Mouse (Mus musculus): Measurements from ENCODE around the gene Sumf1.

Gene Sumf1

DNA sequence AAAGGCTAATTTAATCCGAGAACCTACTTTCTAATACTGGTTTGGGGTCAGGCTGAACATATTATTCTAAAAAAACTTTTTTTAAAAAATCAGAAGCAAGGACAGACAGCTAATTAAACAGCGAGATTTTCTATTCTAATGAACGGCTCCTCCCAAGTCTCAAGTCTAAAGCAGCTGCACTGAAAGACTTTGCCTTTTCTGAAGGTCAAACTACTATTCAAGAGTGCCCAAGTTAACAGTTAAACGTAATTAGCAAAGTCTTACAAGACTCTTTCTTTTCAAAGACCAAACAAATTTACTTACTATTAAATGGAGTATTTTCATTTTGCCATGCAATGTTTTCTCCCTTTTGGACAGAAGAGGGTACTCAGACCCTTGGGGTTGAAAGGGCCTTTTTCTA lies 20.8 kb upstream of the Sumf1 start:
- no peak for DNase-seq

DNA sequence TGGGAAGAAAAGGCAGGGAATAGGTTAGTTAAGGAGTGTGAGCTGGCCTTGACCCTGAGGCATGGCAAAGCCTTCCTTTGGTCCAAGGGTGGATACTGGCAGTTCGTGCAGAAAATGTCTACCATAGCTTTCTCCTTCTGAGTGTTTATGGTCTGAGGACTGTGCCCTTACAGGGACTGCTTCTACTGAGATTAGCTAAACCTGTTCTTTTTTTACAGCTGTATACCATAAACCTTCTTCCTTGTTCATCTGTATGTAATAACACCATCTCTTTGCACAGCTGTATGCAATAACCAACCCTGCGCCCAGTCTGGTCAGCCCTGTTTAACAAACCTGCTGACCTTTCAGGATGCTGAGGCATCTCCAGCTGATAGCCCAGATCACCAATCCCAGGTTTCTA lies 18.9 kb upstream of the Sumf1 start:
- DNase-seq = no peak

DNA sequence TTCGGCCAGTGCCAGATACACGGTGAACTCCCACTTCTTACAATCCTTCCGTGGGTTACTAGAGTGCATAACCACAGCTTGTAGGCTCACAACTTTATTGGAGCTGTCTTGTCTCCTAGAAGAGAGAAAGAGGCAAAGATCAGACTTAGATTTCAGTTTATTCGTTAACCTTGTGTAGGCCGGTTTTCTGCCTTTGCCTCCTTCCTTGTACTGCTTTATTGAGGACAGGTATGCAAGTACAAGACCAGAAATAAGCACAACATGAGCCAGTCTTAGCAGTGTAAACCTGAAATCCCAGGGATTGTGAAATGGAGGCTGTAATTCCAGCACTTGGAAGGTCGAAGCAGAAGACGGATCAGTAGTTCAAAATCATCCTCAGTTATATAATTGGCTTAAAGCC lies 12.9 kb upstream of the Sumf1 start:
- DNase-seq = no peak

DNA sequence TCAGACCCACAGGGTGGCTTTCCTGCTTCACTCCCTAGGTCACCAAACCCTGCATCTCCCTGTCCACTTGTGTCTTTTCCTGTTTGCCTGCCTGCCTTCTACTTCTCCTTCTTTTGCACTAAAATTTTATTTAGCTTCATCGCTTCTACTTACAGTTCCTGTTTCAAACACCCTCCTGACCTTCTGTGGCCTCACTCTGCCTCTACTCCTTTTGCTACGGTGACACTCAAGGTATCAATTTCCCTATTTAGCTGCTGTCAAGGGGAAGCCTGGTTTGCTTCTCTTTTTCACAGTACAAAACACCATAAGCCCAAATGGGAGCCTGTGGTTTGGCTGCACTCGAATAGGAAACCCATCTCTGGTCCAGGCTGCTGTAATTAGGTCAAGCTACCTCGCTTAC lies 11.7 kb upstream of the Sumf1 start:
- DNase-seq = no peak

DNA sequence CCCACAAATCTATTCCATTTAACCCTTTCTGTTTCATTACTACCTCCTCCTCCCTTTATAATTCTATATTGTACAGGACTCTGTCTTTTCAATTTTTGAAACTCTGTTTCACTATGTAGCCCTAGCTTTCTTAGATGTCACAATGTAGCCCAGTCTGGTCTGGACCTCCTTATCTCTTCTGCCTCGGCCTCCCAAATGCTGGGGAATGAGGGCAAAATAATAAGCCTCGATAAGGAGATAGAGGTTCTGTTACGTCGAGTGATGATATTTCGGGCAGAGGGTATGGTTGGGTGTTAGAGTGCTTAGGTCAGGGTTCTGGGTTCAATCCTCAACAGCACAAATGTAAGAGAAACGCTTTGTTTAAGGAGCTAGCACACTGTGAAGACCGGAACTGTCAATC lies 11.3 kb upstream of the Sumf1 start:
- DNase-seq = no peak

DNA sequence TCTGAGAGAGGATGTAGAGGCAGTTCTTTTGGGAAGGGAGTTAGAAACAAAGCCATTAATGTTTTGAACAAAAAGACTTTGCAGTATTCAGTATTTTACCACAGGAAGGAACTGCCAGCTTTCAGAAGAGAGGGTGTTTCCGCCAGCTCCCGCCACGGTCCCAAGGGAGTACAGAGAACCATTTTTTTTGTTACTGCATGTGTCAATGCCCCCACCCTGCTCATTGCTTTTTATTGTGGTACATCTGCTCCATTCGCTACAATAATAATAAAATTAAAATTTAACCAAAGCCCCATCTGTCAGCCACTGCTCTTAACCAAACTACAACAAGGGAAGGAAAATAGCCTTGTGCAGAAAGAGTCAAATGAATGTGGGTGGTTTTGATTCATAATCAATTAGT lies 7.2 kb upstream of the Sumf1 start:
- no peak for DNase-seq

DNA sequence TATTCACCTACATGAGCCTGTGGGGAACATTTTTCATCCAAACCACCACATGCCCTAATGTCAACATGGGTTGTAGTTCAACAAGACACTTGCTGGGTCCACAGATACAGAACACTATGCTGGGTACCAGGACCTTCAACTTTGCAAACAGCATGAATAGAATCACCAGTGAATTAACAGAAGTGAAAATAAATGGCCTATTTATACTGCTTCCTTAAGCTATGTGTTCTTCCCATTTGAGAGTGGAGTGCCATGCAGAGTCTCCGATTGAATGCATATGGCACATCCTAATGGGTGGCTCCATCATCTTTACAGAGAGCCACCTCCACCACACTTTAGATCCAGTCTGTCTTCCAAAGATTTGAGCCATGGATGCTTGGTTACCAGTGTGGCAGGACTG lies 5.3 kb upstream of the Sumf1 start:
- DNase-seq = no peak

DNA sequence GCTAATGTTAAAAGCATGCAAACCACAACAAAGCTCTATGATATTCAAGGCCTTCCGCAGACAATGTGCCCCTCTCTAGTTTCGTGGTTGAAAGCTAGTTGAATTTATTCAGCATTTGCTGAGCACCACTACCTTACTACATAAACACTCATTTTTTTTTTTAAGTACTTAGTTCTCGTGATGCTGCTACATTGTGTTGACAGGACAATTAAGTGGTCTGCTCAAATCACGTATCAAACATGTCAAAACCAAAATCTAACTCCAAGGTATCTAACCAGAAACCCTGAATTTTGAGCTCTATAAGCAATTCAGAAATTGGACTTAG lies 265 bp upstream of the Sumf1 start:
- no peak for DNase-seq

DNA sequence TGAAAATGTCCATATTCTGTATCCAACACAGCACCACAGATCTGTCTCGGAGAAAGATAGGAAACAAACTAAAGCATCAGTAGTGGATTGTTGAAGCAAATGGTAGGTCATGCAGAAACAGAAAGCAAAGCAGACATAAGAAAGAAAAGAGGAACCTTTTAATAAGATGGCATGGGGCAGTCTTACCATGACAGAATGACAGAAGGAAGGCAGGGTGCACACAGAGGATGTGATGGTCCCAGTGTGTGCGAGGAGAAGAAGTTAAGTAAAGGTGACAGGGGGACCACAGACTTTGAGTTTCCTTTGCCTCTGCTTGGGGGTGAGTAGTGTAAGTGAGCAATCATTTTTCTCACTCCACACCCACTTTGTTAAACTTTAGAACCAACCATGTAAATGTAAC lies 6.3 kb downstream of the Sumf1 start:
- no peak for DNase-seq

DNA sequence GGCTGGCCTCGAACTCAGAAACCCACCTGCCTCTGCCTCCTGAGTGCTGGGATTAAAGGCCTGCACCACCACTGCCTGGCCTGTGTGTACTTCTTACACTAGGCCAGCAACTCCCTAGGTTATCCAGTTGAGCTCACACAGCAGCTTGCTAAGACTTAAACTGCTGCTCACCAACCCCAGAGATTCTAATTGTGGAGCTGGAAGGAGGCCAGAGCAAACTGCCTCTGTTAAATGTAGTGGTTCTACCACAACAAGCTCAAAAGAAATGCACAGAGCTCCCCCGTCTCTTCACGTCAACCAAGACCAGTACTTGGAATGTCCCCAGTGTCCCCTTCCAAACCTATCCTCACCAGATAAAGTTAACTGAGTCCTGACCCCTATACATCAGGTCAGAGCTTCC lies 11.2 kb downstream of the Sumf1 start:
- DNase-seq = no peak

DNA sequence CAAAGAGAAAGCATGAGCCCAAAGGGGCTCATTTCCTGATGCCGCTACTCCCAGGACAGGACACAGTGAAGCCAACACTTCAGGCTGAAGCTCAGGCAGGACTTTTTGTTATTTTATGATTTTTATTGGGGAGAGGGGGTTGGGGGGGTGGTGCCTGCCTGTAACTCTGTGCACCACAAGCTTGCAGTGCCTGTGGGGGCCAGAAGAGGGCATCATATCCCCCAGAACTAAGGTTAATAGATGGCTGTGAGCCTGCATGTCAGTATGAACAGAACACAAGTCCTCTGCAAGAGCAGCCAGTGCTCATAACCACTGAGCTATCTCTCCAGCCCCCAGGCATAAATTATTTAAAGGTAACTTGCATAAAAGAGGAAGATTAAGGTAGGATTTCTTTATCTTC lies 13.2 kb downstream of the Sumf1 start:
- no peak for DNase-seq

DNA sequence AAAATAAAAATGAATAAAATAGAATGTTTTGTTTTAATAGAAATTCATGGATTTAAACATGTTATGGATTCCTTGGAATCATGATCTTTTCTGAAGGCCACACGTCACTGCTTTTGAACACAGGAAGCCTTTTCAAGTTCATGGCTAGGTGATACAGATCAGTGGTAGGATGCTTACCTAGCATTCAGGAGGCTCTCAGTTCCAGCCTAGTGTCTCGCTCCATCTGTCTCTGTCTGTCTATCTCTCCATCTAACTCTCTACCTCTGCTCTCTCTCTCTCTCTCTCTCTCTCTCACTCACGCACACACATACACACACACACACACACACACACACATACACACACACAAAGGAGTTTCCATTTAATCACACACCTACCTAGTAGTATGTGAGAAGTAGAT lies 15.9 kb downstream of the Sumf1 start:
- DNase-seq = no peak

DNA sequence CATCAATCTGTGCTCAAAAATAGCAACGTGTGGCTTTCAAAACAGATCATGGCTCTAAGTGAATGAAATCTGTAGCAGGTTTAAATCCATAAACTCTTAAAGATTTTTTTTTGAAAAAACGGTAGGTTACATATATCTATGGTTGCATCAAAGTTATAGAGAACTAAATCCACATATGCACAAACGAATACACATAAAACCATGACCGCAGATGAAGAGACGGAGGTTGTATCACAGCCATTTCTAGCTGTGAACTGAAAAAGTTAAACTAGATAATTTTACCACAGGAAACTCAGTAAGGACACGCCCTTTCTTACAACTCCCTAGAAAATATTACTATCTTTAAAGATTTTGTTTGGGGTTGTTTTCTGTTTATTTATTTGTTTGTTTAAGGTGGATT lies 16.7 kb downstream of the Sumf1 start:
- no peak for DNase-seq

DNA sequence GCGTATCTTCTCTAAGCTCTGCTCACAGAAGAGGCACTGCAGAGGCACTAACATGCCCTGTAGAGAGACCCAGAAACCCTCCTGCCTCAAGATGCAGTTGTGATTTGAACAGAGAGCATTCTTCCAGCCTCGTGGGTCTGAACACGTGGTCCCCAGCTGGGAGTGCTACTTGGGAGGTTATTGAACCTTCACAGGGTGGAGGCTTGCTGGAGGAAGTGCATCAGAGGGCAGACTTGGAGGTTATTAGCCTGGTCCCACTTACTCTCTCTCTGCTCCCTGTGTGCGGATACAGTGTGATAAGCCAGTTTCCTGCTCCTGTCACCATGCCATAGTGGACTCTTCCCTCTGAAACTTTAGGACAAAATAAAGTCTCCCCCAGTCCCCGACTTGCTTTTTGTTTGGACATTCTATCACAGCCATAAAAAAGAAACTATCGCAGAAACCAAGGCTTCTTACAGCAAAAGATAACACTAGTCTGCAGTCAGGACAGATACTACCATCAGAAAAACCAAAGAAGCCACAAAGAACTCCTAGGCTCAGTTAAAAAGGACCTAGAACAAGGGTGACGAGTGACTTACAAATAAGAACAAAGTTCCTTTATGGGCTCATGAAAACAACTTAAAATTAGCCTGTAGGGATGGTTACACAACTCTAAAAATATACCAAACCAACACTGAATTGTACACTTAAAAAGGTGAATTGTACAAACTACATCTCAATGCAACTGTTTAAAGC lies 17.3 kb downstream of the Sumf1 start:
- no peak for DNase-seq

DNA sequence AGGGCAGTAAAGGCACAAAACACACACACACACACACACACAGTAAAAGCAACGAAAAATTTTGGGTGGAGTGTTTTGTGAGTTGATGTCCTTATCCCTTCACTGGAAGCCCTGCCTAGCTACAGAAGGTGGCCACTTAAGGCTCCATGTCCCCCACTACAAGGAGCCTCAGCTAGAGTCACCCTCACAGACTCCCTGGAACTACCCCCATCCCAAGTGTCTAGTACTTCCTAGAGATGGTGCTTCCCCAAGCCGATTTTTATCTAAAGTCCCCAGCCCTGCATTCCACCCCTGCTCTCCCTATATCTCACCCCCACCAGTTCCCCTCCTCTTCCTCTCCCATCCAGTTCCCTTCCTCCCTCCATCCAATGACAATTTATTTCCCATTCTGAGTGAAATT lies 19.8 kb downstream of the Sumf1 start:
- DNase-seq = no peak

DNA sequence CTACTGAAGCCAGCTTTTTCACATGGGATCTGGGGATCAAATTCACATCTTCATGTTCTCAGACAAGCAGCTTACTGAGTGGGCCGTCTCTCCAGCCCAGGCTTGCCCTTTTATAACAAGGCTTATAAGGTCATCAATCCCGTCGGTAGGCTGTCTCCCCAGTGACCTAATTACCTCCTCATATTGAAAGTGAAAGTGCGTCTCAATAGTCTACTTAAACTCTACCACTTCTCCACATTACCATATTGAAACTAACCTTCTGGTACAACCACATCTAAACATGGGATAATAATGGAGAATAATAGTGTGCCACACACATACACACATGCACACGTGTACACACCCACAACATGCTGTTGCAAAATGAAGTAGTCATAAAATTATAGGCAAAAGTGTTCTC lies 20.4 kb downstream of the Sumf1 start:
- no peak for DNase-seq

DNA sequence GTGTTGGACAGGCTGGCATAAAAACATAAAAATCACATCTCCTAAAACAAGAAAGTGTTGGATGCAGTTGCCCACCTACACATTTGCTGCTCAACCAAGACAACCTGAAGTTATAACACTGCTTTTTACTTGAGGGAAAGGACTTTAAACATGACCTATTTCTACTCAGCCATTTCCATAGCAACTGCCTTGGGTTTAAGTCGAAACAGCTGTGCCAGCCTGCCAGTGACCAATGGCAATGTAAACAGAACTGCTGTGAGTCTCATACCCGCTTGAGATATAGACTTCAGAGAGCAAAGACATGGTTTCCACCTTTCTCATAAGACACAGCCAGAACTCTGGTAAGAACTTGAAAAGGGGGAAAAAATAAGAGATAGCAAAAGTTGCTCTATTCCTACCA lies 24.8 kb downstream of the Sumf1 start:
- no peak for DNase-seq

DNA sequence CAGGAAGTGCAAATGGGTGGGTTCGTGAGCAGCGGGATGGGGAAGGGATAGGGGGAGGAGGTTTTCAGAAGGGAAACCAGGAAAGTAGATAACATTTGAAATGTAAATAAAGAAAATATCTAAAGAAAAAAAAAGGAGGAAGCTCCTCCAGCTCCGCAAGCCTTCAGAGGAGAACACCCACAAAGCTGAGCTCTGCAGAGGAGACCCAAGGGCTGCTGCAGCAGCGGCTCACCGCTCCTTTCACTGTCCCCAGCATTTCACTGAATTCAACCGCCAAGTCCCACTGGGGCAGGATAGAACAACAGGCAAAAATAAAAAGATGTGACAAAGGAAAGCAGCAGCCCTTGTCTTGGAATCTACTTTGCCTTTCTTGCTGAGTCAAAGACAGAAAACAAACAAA lies 28.5 kb downstream of the Sumf1 start:
- DNase-seq = no peak

DNA sequence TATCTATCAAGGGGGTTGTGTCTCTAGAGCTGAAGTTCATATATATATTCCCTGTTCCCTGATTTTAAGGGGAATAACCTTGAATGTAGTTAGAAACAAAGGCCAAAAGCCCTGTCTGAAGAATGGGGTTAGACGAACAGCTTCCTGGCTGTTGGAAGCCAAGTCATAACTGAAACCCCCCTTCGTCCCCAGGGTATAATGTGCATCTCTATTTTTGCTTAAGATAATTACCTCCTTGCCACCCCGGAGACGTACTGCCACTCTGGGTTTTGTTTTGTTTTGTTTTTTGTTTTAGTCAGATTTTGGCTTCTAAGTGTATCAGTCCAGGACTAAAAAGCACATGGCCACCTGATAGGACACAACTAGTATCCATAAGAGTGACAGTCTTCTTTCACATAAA lies 31.1 kb downstream of the Sumf1 start:
- no peak for DNase-seq

DNA sequence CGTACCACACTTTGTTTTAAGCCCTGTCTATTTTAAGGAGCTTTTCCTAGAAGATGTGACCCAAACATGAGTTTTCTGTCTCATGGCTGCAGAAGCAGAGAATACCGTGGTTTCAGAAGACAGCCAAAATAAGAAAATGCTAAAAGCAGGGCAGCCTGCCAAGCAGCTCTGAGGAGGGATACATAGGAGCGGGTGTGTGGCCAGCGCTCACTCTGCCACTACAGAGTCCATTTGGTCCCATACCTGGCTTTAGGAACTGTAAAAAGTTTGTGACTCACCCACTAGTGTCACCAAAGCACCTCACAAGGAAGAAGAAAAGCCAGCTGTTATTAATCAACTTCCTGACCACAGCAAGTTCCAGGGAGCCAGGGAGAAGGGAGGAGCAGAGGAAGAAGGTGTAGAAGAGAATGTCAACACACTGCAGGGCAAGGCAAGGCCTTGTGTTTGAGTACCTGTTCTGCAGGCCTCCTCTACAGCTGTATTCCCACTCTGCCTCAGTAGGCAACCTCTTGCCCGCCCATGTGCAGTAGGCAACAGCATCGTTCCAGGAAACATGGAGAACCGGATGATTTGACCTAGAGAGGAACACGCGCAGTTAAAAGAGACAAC lies 32.6 kb downstream of the Sumf1 start:
- peak; percentile 63 to 72 for DNase-seq

DNA sequence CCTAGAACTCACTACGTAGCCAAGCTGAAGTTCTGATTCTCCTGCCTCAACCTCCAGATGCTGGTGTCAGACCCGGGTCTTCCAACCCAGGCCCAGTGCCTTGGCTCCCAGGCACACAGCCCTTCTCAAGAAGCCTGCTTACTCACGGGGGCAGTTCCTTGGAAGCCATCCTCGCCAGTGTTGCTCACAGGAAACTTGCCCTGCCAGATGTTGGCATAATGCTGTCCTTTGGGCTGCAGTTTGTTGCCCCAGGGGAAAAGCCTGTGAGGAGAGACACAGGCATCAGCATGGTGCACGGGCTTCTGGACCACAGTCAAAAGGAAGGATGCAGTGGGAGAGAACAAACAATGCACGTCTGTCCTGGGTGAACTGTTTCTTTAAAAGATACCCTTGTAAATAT lies 33.3 kb downstream of the Sumf1 start:
- DNase-seq = no peak

DNA sequence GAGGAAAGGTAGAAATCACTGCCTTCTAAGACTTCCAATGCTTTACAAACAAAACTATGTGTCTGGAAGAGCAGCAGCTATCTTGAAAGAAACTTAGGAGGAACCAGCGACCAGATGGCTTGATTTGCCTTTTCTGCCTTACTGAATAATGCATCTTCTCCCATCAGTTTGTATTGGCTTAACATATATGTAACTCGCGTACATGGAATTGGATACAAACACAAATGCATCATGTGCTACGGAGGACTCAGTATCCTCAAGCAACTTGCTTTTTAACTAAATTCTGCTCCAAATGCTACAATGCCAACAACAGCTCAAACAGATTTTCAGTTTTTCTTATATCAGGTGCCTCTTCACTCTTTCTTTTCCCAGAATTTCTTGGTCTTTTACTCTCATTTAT lies 36.1 kb downstream of the Sumf1 start:
- DNase-seq = no peak

DNA sequence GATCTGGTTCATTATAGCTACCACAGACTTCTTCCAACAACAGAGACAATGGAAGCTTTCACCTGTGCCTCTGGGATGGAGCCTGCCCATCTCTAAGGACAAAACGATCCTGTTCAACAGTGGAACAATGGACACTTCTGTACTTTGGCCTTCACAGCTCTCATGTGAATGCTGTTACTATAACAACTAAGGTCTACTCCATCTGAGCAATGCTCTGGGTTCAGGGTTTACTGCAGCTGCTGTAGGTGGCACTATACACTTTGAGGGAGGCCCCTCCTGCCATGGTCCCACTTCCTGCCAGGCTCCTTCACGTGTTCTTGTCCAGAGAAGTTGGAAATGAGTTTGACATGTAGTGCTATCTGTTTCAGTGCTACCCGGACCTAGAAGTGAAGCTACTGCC lies 36.9 kb downstream of the Sumf1 start:
- DNase-seq = no peak

DNA sequence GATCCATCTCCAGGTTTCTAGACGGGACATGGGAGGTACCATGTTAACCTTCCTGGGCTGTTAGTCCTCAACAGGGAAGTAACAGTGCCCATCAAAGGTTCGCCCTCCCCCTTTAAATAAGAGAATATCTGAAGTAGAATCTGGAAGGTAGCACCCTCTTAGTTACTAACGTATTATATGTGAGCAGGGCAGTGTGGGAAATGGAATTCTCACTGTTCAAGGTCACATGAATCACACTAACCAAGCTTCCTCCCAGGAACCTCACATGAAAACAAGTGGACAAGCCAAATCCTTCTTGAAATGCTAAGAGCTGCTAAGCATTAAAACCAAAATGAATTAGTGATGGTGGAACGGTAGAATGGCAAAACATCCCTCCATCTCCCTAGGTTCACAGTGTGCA lies 38.7 kb downstream of the Sumf1 start:
- no peak for DNase-seq

DNA sequence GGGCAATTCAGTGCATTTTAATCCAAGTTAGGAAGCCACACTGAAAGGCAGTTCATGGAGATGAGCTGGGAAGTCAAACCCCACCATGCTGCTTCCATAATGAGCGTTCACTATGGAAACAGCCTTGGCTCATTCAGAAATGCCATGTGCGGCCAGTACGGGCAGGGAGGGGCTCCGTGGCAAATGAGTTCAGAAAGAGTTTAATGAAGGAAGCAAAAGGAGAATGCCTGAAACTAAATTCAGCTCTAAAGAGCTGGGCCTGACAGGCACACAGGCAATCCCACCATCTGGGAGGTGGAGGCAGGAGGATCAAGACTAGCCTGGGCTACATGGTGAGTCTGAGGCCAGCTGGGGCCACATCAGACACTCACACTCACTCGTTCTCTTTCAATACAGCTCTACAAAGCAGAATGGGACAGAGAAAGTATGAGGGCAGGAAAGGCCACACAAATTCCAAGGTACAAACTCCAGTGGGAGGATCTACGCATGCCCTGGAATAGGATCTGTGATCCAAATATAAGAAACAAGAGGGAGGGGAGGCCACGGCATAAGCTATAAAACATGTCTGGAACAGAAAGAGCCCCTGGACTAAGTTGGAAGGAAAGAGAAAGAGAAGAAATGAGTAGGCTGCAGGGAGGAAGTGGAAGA lies 39.3 kb downstream of the Sumf1 start:
- DNase-seq = no peak
